Comparison of ENCODE assay signal across 8 mouse cellular contexts in the genomic region with DNA sequence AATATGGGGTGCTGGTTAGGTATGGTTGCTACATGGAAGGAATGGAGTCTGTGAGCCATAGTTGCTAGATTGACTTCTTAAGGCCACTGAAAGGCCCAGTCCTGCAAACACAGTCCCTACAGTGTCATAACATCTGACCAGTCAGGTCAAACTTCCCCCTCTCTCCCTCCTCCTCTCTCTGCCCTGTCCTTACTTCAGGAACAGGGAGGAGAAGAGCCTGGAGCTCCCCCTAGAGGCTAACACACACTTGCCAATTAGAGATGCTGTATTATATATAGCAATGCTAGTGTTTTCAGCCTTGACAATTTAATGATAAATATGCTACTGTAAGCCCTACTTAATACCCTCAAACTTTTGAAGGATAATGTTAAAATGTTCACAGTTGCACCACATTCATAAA.
A peak's percentile ranks its signal among the peaks of the same experiment; 100 is the strongest.
DNase-seq lines count a peak whose midpoint lies in the region; ATAC-seq and TF ChIP-seq lines count a peak whose summit lies in the region.

No protein-coding gene starts in this region.

- peaks cover 14% of the 10 kb centered on the region for H3K4me1 ChIP-seq in embryonic facial prominence, embryonic 10.5 days
- peaks cover 1% of the 10 kb centered on the region for H3K4me1 ChIP-seq in heart, adult 2 months (ENCODE audit: control insufficient read depth, insufficient read depth, low read length)
- H3K4me1 ChIP-seq in limb, embryonic 12.5 days (replicated peaks), result peaks cover 6% of the 10 kb centered on the region; the same call in 1 of the 2 replicates
- no peaks in the 10 kb centered on the region for H3K4me1 ChIP-seq in midbrain, embryonic 14.5 days (ENCODE audit: control insufficient read depth, insufficient read depth, low read length)

- no peaks in the 10 kb centered on the region for H3K36me3 ChIP-seq in embryonic facial prominence, embryonic 10.5 days (replicated peaks)
- no peaks in the 10 kb centered on the region for H3K36me3 ChIP-seq in heart, adult 2 months (ENCODE audit: control insufficient read depth, insufficient read depth, low read length)
- no peaks in the 10 kb centered on the region for H3K36me3 ChIP-seq in limb, embryonic 12.5 days
- no peaks in the 10 kb centered on the region for H3K36me3 ChIP-seq in midbrain, embryonic 14.5 days (ENCODE audit: control insufficient read depth, insufficient read depth, low read length)

- no peak overlapping the region for H3K27ac ChIP-seq in embryonic facial prominence, embryonic 10.5 days (replicated peaks)
- H3K27ac ChIP-seq in heart, adult 2 months, result no peak overlapping the region
- no peak overlapping the region for H3K27ac ChIP-seq in limb, embryonic 12.5 days
- no peak overlapping the region for H3K27ac ChIP-seq in midbrain, embryonic 14.5 days (replicated peaks; ENCODE audit: low read depth, low read length)

- no peak for TF ChIP-seq POLR2A in heart, adult 2 months (IDR thresholded peaks at IDR 0.05; ENCODE audit: insufficient read depth, low read depth, low read length)

- no peak overlapping the region for H3K9ac ChIP-seq in heart, adult 2 months (ENCODE audit: low read depth, low read length)
- no peak overlapping the region for H3K9ac ChIP-seq in limb, embryonic 12.5 days (replicated peaks)
- H3K9ac ChIP-seq in midbrain, embryonic 14.5 days (replicated peaks; ENCODE audit: low read length), result no peak overlapping the region

- peak; percentile 65; the same call in 1 of the 2 replicates for TF ChIP-seq EP300 in heart, adult 2 months (IDR thresholded peaks at IDR 0.05; ENCODE audit: insufficient read depth, low read depth, low read length)

- H3K79me2 ChIP-seq in heart, adult 2 months (replicated peaks; ENCODE audit: control insufficient read depth, insufficient read depth, low read length), result no peaks in the 10 kb centered on the region

- intact Hi-C loops in heart, adult 2 months (cut with DNase I), result loop anchor here (2.0 kb wide), 1 partner anchor 328 kb away; no protein-coding TSS in a partner anchor

- TF ChIP-seq CTCF in heart, adult 2 months (IDR thresholded peaks at IDR 0.05), result peak; percentile 91

- H3K9me3 ChIP-seq in embryonic facial prominence, embryonic 10.5 days, result no peaks in the 10 kb centered on the region
- H3K9me3 ChIP-seq in limb, embryonic 12.5 days, result no peaks in the 10 kb centered on the region
- H3K9me3 ChIP-seq in midbrain, embryonic 14.5 days (ENCODE audit: control insufficient read depth, low read length), result no peaks in the 10 kb centered on the region

- no peaks in the 10 kb centered on the region for H3K27me3 ChIP-seq in embryonic facial prominence, embryonic 10.5 days (replicated peaks; ENCODE audit: low read depth, poor library complexity, severe bottlenecking)
- no peaks in the 10 kb centered on the region for H3K27me3 ChIP-seq in heart, adult 2 months (ENCODE audit: control insufficient read depth, insufficient read depth, low read length)
- H3K27me3 ChIP-seq in limb, embryonic 12.5 days, result no peaks in the 10 kb centered on the region
- no peaks in the 10 kb centered on the region for H3K27me3 ChIP-seq in midbrain, embryonic 14.5 days (ENCODE audit: control insufficient read depth, insufficient read depth, low read length)

- ATAC-seq in limb, embryonic 12.5 days (ENCODE audit: insufficient number of reproducible peaks, insufficient read depth, low FRiP score, low TSS enrichment, low read depth), result peak; percentile 66
- peak; percentile 75; the same call in 1 of the 2 replicates for ATAC-seq in midbrain, embryonic 14.5 days (ENCODE audit: low FRiP score, low TSS enrichment)

- peak; percentile 90 for DNase-seq in 416B (ENCODE audit: low read depth)
- peak; percentile 81 for DNase-seq in adrenal gland, postnatal 14 days
- peak; percentile 77 for DNase-seq in embryonic facial prominence, embryonic 10.5 days (ENCODE audit: low spot score)
- DNase-seq in heart, adult 2 months, result peak; percentile 40 to 47
- DNase-seq in kidney, adult 18-20 months, result peak; percentile 55
- peak; percentile 85 for DNase-seq in midbrain, embryonic 14.5 days
- DNase-seq in spleen, adult 18-20 months, result peak; percentile 13 to 56

- no peak overlapping the region for H3K4me2 ChIP-seq in limb, embryonic 12.5 days
- no peak overlapping the region for H3K4me2 ChIP-seq in midbrain, embryonic 14.5 days (ENCODE audit: low read length)

- no peak overlapping the region for H3K4me3 ChIP-seq in embryonic facial prominence, embryonic 10.5 days
- no peak overlapping the region for H3K4me3 ChIP-seq in heart, adult 2 months
- H3K4me3 ChIP-seq in limb, embryonic 12.5 days (replicated peaks), result no peak overlapping the region
- H3K4me3 ChIP-seq in midbrain, embryonic 14.5 days (replicated peaks; ENCODE audit: low read depth, low read length), result no peak overlapping the region

Comparison
In these comparisons a context has a peak if more than half of its experiments do, and no peak if none do; other contexts are left out.
1. DNase-seq: peak in every context shown above with its lines; median percentile 90 in 416B; 85 in midbrain, embryonic 14.5 days; 81 in adrenal gland, postnatal 14 days; 77 in embryonic facial prominence, embryonic 10.5 days; 55 in kidney, adult 18-20 months; 44 in heart, adult 2 months; 34 in spleen, adult 18-20 months.